Mouse (Mus musculus) liver, embryonic 14.5 days (tissue): ENCODE results near the gene Plxna3. TPM values are rescaled to one million over a fixed set of nuclear protein-coding genes. Genes with fewer than 3 reads are reported as not detected.

Experiments
- ATAC-seq: fragments of 200-750 bp; cut with Nextera tagmentation; 2 replicates; pipeline ENCODE4 v1.8.0; 2017; ENCODE audit warnings: moderate number of reproducible peaks, mild to moderate bottlenecking, moderate library complexity; ENCODE audit not compliant: insufficient read depth
- DNase-seq, 3 experiments: peaks; one replicate each; pipeline ENCODE4 v3.0.0-alpha.2; 2012 to 2013; ENCODE audit warnings: low read depth in 3 of 3, low spot score in 3 of 3
- H3K27ac ChIP-seq: fragments of 300-500 bp; sonication (generic); 2 replicates; pipeline ENCODE4 v1.5.1; 2014; ENCODE audit warnings: moderate library complexity, mild to moderate bottlenecking, control low read depth, inconsistent platforms
- H3K27me3 ChIP-seq: fragments of 300-500 bp; sonication (generic); 2 replicates; pipeline ENCODE4 v1.6.1; 2014; ENCODE audit warnings: mild to moderate bottlenecking, low read length, moderate library complexity; ENCODE audit not compliant: control insufficient read depth, insufficient read depth
- H3K36me3 ChIP-seq: fragments of 300-500 bp; sonication (generic); replicated peaks from 2 replicates; pipeline ENCODE4 v1.6.1; 2014; ENCODE audit warnings: low read depth; ENCODE audit not compliant: control insufficient read depth, insufficient read depth
- H3K4me1 ChIP-seq, 2 experiments: fragments of 200-500 bp in 1 of 2; fragments of 300-500 bp in 1 of 2; sonication (generic) in 1 of 2; replicated peaks; 2 replicates each; pipeline ENCODE4 v1.6.1; 2012 to 2014; ENCODE audit warnings: antibody characterized with exemption in 1 of 2, inconsistent platforms in 1 of 2, low read length in 1 of 2; ENCODE audit not compliant: control insufficient read depth in 2 of 2, insufficient read depth in 2 of 2
- H3K4me2 ChIP-seq: fragments of 300-500 bp; sonication (generic); 2 replicates; pipeline ENCODE4 v1.6.1; 2014; ENCODE audit warnings: low read depth, mild to moderate bottlenecking, control low read depth, moderate library complexity
- H3K4me3 ChIP-seq, 2 experiments: fragments of 200-500 bp in 1 of 2; fragments of 300-500 bp in 1 of 2; sonication (generic) in 1 of 2; 2 replicates each; pipeline ENCODE4 v1.5.1; 2012 to 2014; ENCODE audit warnings: low read depth in 2 of 2, low read length in 2 of 2, mild to moderate bottlenecking in 2 of 2, control low read depth in 1 of 2, inconsistent platforms in 1 of 2, moderate library complexity in 1 of 2; ENCODE audit not compliant: insufficient read depth in 1 of 2
- H3K9ac ChIP-seq: fragments of 300-500 bp; sonication (generic); replicated peaks from 2 replicates; pipeline ENCODE4 v1.6.1; 2014; ENCODE audit warnings: mild to moderate bottlenecking, control low read depth, moderate library complexity
- H3K9me3 ChIP-seq: fragments of 300-500 bp; sonication (generic); 2 replicates; pipeline ENCODE4 v1.6.1; 2016; ENCODE audit warnings: low read length, mixed read lengths; ENCODE audit not compliant: control insufficient read depth
- CTCF ChIP-seq: IDR thresholded peaks from 2 replicates; pipeline ENCODE4 v1.5.1; 2016; ENCODE audit warnings: antibody characterized with exemption, low read depth, control low read depth
- EP300 ChIP-seq: IDR thresholded peaks from 2 replicates; pipeline ENCODE4 v1.6.1; 2016; ENCODE audit warnings: antibody characterized with exemption, low read depth
- WGBS: fragments of 180-500 bp; shearing (Covaris S2); extraction: QIAGEN DNeasy Blood & Tissue Kit; methylation state at CpG from one replicate; pipeline ENCODE4 v1.1.7; 2014; ENCODE audit not compliant: insufficient replicate concordance; 5-methylcytosine and 5-hydroxymethylcytosine counted together
- polyA plus RNA-seq, 2 experiments: library from polyadenylated mRNA; depleted of rRNA in 1 of 2; stranded (reverse) in 1 of 2; unstranded in 1 of 2; fragments of >200 nt; fragmentation: Nextera tagmentation in 1 of 2; extraction: Ambion mirVana in 1 of 2; gene quantifications; 2 replicates each; pipeline versions ENCODE4 v1.2.1 to v1.2.3; 2012 to 2014

Gene Plxna3
- polyA plus RNA-seq, 2 experiments, result 0.51 to 2.9 TPM

DNA sequence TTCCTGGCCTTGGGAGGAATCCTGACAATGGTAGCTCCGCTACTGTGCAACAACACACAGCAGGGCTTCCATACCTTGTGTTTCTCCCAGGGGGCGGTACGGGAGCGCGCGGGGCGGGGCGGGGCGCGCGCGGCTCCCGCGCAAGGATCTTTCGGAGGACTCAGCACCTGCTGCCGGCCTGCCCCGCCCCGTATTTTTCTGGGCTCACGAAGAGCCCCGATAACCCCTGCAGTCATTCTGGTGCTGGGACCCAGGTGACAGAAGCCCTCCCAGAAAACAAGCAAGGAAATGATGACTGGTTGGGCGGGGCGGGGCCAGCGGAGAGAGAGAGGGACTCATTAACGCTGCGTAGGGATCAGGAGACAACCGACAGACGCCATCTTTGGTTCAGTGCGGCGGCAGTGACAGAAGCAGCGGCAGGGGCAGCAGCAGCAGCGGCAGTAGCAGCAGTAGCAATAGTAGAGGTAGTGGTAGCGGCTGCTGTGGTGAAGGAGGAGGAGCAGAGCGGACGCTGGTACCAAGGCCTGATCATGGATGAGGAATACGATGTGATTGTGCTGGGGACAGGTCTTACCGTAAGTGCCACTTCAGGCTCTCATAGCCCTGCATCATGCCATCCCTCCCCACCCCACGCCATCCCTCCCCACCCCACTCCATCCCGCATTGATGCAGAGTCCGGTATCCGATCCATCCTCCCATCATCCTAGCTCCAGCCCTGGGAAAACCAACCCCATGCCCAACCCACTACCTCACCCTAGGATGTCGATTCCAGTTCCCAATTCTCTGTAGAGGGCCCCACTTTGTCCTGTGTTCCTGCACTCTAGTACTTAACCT lies 23.8 kb upstream of the Plxna3 start, which contains the start of gene Gdi1:
Gene Gdi1 (plus strand): TSS at position 132 of the 834 bp plus-strand sequence.
- DNase-seq, result peak; percentile 52 to 66 (median 66)

GRCm38 (mm10) chrX:74312540-74313464 lies 16.1 kb upstream of the Plxna3 start, which contains the start of gene Fam50a:
Gene Fam50a, plus strand, starts transcription at chrX:74313033.
- DNase-seq, result peak; percentile 74 to 76 (median 75)
- peaks cover 0 to 15% of the 10 kb centered on the region in 2 experiments; a peak in 3 of 4 replicates for H3K4me1 ChIP-seq

More for the DNA sequence above, 23.8 kb upstream of the Plxna3 start, which contains the start of gene Gdi1:
- TF ChIP-seq EP300, result peak; percentile 24; the same call in 1 of the 2 replicates
- peak; percentile 36 for TF ChIP-seq CTCF
- Histone ChIP-seq H3K4me3 (peak within 1 kb of the TSS; percentile 70 to 99), H3K36me3 (peaks cover 27% of the 10 kb centered on the region), H3K4me1 (peaks cover 0 to 3% of the 10 kb centered on the region in 2 experiments; a peak in 2 of 4 replicates), H3K4me2 (peak within 1 kb of the TSS; percentile 76), H3K27me3 (no peaks in the 10 kb centered on the region), H3K9ac (peak within 1 kb of the TSS; percentile 74), H3K9me3 (no peaks in the 10 kb centered on the region), H3K27ac (peak within 1 kb of the TSS; percentile 70)
- 8% methylated on average over 40 of the region's 41 CpGs for WGBS
- peak; percentile 88 for ATAC-seq

DNA sequence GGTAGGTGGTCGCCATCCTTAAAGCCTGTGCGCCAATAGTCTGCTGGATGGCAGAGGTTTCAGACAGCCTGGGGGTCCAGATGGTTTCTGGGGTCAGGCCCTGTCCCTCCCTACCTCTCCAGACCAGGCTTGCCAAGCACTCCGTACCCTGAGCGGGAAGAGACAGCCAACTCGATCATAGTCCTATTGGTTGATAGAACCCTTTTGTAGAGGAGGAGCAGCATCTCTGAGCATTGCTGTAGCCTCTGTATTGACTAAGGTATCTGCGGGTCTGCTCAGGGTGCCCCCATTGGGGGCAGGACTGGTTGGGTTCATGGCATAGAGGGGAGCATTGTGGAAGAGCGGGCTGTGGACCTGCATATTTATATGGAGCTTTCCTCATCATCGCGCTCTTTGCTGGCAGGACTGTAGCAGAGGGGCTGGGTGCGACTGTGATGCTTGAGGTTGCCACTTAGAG lies 377 bp downstream of the Plxna3 start:
- TF ChIP-seq CTCF, result no peak
- no peak for TF ChIP-seq EP300
- Histone ChIP-seq H3K27ac (no peak overlapping the region), H3K9me3 (no peaks in the 10 kb centered on the region), H3K36me3 (no peaks in the 10 kb centered on the region), H3K4me3 (peak overlapping the region; percentile 34 to 38), H3K4me2 (peak overlapping the region; percentile 54), H3K9ac (no peak overlapping the region), H3K4me1 (0 out of 4 replicates have a peak, but pooled peaks cover 0 to 4% of the 10 kb centered on the region in 2 experiments), H3K27me3 (no peaks in the 10 kb centered on the region)
- no peak for DNase-seq
- WGBS, result 20% methylated on average over 10 of the region's 10 CpGs
- ATAC-seq, result peak; percentile 13

More at GRCm38 (mm10) chrX:74312540-74313464, 16.1 kb upstream of the Plxna3 start, which contains the start of gene Fam50a:
- ATAC-seq, result peak; percentile 96
- H3K4me3 ChIP-seq, result peak within 1 kb of the TSS; percentile 74 to 76
- no peak for TF ChIP-seq CTCF
- TF ChIP-seq EP300, result no peak
- no peaks in the 10 kb centered on the region for H3K9me3 ChIP-seq
- peak within 1 kb of the TSS; percentile 87 for H3K4me2 ChIP-seq
- WGBS, result 14% methylated on average over 59 of the region's 59 CpGs
- peak within 1 kb of the TSS; percentile 71 for H3K27ac ChIP-seq
- peak within 1 kb of the TSS; percentile 84 for H3K9ac ChIP-seq
- peaks cover 7% of the 10 kb centered on the region for H3K36me3 ChIP-seq
- H3K27me3 ChIP-seq, result no peaks in the 10 kb centered on the region

GRCm38 (mm10) chrX:74330166-74330930 lies 1.5 kb downstream of the Plxna3 start:
- Histone ChIP-seq H3K4me1 (0 out of 4 replicates have a peak, but pooled peaks cover 0 to 4% of the 10 kb centered on the region in 2 experiments), H3K9me3 (no peaks in the 10 kb centered on the region), H3K27ac (no peak overlapping the region), H3K27me3 (no peaks in the 10 kb centered on the region), H3K4me2 (no peak overlapping the region), H3K36me3 (no peaks in the 10 kb centered on the region), H3K4me3 (no peak overlapping the region), H3K9ac (no peak overlapping the region)
- ATAC-seq (no peak), DNase-seq (no peak)
- WGBS, result 21% methylated on average over 2 of the region's 2 CpGs
- TF ChIP-seq EP300 (no peak), CTCF (no peak)
